Mouse (Mus musculus) kidney, embryonic 14.5 days (tissue): ENCODE data around the gene Elovl6. TPM values are rescaled to one million over a fixed set of nuclear protein-coding genes. Genes with fewer than 3 reads are reported as not detected.

ENCODE experiments used
- ATAC-seq: fragments of 200-750 bp; cut with Nextera tagmentation; 2 replicates; pipeline ENCODE4 v1.8.0; 2017; ENCODE audit warnings: moderate number of reproducible peaks, mild to moderate bottlenecking, moderate TSS enrichment, moderate library complexity; ENCODE audit not compliant: low FRiP score, low TSS enrichment
- H3K27ac ChIP-seq: fragments of 300-500 bp; sonication (generic); 2 replicates; pipeline ENCODE4 v1.5.1; 2014; ENCODE audit warnings: low read depth, mild to moderate bottlenecking, low read length, moderate library complexity, mixed read lengths
- H3K27me3 ChIP-seq: fragments of 300-500 bp; sonication (generic); 2 replicates; pipeline ENCODE4 v1.6.1; 2014; ENCODE audit warnings: mild to moderate bottlenecking, low read length; ENCODE audit not compliant: control insufficient read depth, insufficient read depth
- H3K36me3 ChIP-seq: fragments of 300-500 bp; sonication (generic); 2 replicates; pipeline ENCODE4 v1.6.1; 2014; ENCODE audit warnings: low read length, mixed read lengths; ENCODE audit not compliant: control insufficient read depth, insufficient read depth
- H3K4me1 ChIP-seq: fragments of 300-500 bp; sonication (generic); 2 replicates; pipeline ENCODE4 v1.6.1; 2014; ENCODE audit warnings: low read length, mixed read lengths; ENCODE audit not compliant: control insufficient read depth, insufficient read depth
- H3K4me2 ChIP-seq: fragments of 300-500 bp; sonication (generic); replicated peaks from 2 replicates; pipeline ENCODE4 v1.6.1; 2014; ENCODE audit warnings: low read depth, mild to moderate bottlenecking, low read length
- H3K4me3 ChIP-seq: fragments of 300-500 bp; sonication (generic); 2 replicates; pipeline ENCODE4 v1.5.1; 2014; ENCODE audit warnings: mild to moderate bottlenecking, low read length
- H3K9ac ChIP-seq: fragments of 300-500 bp; sonication (generic); 2 replicates; pipeline ENCODE4 v1.6.1; 2014; ENCODE audit warnings: low read depth, mild to moderate bottlenecking, low read length, moderate library complexity
- H3K9me3 ChIP-seq: fragments of 300-500 bp; sonication (generic); 2 replicates; pipeline ENCODE4 v1.6.1; 2016; ENCODE audit warnings: low read length; ENCODE audit not compliant: control insufficient read depth
- WGBS: fragments of 180-500 bp; shearing (Covaris S2); extraction: QIAGEN DNeasy Blood & Tissue Kit; methylation state at CpG from one replicate; pipeline ENCODE4 v1.1.7; 2014; 5-methylcytosine and 5-hydroxymethylcytosine counted together
- polyA plus RNA-seq: library from polyadenylated mRNA; unstranded; fragments of >200 nt; fragmentation: Nextera tagmentation; extraction: Ambion mirVana; gene quantifications from 2 replicates; pipeline ENCODE4 v1.2.1, GENCODE M21; 2014

Gene Elovl6
- polyA plus RNA-seq, 1 experiment from 2014 or later: 50.4 TPM

DNA sequence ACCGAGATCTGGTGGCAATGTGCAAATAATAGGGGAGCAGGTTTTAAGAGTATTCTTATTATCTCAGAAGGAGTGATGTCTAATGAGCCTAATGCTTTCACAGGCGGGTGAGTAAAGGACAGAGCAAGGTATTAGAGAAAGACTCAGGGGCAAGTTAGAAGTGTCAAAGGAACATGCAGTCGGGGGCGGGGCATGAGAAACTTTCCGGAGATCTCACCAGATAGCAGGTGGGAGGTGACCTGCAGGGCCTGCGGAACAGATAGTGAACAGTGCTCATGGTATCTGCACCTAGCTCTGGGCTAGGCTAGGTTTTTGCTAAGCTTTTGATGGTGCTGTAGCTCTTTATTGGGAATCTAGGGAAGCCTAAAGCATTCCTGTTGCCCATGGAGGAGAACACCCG lies 25.4 kb downstream of the Elovl6 start:
- Histone ChIP-seq H3K4me1 (peaks cover 10% of the 10 kb centered on the region), H3K27me3 (no peaks in the 10 kb centered on the region), H3K4me3 (no peak overlapping the region), H3K27ac (no peak overlapping the region), H3K9ac (no peak overlapping the region), H3K4me2 (no peak overlapping the region), H3K9me3 (no peaks in the 10 kb centered on the region), H3K36me3 (0 out of 2 replicates have a peak, but pooled peaks cover 3% of the 10 kb centered on the region)
- 70% methylated on average over 7 of the region's 7 CpGs for WGBS
- no peak for ATAC-seq

DNA sequence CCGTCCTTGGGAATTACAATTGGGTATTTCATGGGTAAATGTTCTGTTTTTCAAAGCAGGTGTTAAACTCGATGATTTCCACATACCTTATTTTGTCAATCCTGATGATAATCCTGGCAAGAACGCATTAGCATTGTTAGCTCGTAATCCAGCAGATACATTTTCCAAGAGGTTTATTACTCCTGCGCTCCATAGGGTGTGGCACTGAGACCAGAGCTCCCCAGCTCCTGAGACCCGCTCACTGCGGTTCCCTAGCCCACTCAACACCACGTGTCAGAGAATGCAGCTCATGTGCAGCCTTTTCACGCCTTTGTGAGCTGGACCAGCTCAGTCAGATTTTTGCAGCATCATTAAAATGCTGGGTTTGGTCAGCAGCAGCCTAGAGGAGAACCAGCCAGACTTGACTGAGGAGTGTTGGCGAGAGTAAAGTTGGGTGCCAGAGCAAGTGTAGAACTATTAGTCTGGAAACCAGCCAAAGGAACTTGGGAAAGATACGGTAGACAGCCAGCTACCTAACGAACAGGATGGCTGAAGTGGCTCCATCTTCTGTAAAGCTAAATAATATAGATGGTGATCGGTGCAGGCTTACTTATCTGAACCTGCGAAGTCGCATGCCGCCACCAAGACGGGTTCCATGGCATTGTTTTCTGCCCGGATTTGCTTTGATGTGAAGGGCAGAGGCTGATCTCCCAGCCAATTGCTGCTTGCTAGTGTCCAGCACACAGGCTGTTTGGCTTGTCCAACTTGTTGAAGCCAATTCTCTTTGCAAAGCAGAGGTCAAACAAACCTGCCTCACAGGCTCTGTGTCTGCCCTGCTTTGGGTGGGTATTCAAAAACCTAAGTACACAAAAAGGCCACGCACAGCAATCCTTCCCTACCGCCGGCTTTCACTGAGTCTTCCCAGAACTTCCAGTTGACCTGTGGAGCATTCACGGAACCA lies 26.1 kb downstream of the Elovl6 start:
- no peak overlapping the region for H3K4me2 ChIP-seq
- 0 out of 2 replicates have a peak, but pooled peaks have one; percentile 34 for ATAC-seq
- no peak overlapping the region for H3K4me3 ChIP-seq
- H3K27ac ChIP-seq: 0 out of 2 replicates have a peak overlapping the region, but pooled peaks have one; percentile 7
- peaks cover 10% of the 10 kb centered on the region; the same call in 1 of the 2 replicates for H3K4me1 ChIP-seq
- 0 out of 2 replicates have a peak, but pooled peaks cover 3% of the 10 kb centered on the region for H3K36me3 ChIP-seq
- H3K9me3 ChIP-seq: no peaks in the 10 kb centered on the region
- H3K27me3 ChIP-seq: no peaks in the 10 kb centered on the region
- 85% methylated on average over 22 of the region's 22 CpGs for WGBS
- no peak overlapping the region for H3K9ac ChIP-seq

DNA sequence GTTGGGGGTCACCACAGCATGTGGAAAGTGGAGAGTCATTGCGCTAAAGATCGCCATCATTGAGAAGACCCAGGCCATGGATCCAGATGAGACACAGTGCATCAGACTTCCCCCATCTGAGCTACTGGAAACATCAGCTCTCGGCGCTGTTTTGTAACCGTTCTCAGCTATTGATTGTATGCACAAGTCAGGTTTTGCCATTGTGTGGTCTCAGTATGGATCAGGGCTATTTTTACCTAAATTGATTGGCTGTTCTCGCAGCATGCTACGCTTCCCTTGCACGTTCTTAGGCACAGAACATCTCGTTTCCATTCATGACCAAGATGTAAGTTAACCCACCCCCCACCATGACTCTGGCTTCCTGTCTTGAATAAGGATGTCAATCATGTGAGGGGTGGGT lies 27.9 kb downstream of the Elovl6 start:
- Histone ChIP-seq H3K27ac (no peak overlapping the region), H3K9me3 (no peaks in the 10 kb centered on the region), H3K4me3 (no peak overlapping the region), H3K4me2 (no peak overlapping the region), H3K27me3 (no peaks in the 10 kb centered on the region), H3K36me3 (0 out of 2 replicates have a peak, but pooled peaks cover 3% of the 10 kb centered on the region), H3K9ac (no peak overlapping the region), H3K4me1 (peaks cover 10% of the 10 kb centered on the region; the same call in 1 of the 2 replicates)
- 95% methylated on average over 9 of the region's 9 CpGs for WGBS
- ATAC-seq: no peak

DNA sequence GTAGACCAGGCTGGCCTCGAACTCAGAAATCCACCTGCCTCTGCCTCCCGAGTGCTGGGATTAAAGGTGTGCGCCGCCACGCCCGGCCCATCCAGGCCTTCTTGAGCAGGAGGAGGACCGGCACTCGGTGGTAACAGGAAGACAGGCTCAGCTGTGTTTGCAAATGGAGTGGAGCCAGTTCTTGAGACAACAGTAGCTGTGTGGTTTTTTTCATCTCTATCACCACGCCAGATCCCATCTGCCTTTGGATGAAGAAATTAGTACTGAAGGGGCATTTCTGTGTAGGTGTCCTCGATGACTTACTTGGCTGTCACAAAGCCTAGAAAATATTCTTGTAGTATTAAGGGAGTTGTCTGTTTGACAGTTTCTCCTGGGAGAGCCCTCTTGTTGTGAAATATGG lies 28.9 kb downstream of the Elovl6 start:
- no peak for ATAC-seq
- 94% methylated on average over 10 of the region's 10 CpGs for WGBS
- no peak overlapping the region for H3K4me2 ChIP-seq
- no peaks in the 10 kb centered on the region for H3K9me3 ChIP-seq
- H3K27me3 ChIP-seq: no peaks in the 10 kb centered on the region
- H3K36me3 ChIP-seq: 0 out of 2 replicates have a peak, but pooled peaks cover 3% of the 10 kb centered on the region
- no peak overlapping the region for H3K4me3 ChIP-seq
- no peak overlapping the region for H3K27ac ChIP-seq
- peaks cover 10% of the 10 kb centered on the region; the same call in 1 of the 2 replicates for H3K4me1 ChIP-seq
- H3K9ac ChIP-seq: no peak overlapping the region

DNA sequence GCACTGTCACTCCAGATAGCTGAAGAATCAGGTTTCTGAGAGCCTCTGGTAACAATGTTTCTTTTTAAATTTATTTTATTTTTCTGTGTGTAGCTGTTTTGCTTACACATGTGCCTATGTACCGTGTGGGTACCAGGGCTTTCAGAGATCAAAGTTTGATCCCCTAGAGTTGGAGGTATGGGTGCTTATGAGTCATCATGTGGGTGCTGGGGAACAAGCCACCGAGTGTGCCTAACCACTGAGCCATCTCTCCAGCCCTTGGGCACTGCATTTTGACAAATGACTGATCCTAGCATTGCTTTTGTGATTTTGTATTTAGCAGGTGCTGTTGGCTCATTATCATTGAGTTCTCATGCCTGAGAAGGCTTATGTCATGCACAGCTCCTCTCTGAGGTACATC lies 29.7 kb downstream of the Elovl6 start:
- Histone ChIP-seq H3K4me2 (no peak overlapping the region), H3K36me3 (0 out of 2 replicates have a peak, but pooled peaks cover 3% of the 10 kb centered on the region), H3K27ac (no peak overlapping the region), H3K9me3 (no peaks in the 10 kb centered on the region), H3K4me3 (no peak overlapping the region), H3K9ac (no peak overlapping the region), H3K27me3 (no peaks in the 10 kb centered on the region), H3K4me1 (peaks cover 9% of the 10 kb centered on the region; the same call in 1 of the 2 replicates)
- 85% methylated on average over 2 of the region's 2 CpGs for WGBS
- no peak for ATAC-seq

DNA sequence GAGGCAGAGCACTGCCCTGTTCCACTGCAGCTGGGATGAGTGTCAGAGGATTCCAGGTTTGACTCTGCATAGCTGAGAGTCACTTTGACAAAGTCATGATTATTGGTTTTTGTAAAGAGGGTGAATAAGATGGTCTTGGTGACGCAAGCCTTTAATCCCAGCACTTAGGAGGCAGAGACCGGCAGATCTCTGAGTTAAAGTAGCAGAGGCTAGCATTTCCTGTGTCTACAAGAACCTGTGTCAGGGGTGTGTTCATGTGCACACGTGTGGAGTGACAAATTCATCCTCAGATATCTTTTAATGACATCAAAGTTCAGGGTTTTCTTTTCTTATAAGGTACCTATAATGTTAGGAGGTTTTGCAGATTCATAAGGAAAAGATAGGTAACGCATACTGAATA lies 30.3 kb downstream of the Elovl6 start:
- Histone ChIP-seq H3K4me2 (no peak overlapping the region), H3K27ac (no peak overlapping the region), H3K9me3 (no peaks in the 10 kb centered on the region), H3K36me3 (0 out of 2 replicates have a peak, but pooled peaks cover 3% of the 10 kb centered on the region), H3K4me1 (peaks cover 6% of the 10 kb centered on the region; the same call in 1 of the 2 replicates), H3K27me3 (no peaks in the 10 kb centered on the region), H3K4me3 (no peak overlapping the region), H3K9ac (no peak overlapping the region)
- 93% methylated on average over 4 of the region's 4 CpGs for WGBS
- no peak for ATAC-seq

DNA sequence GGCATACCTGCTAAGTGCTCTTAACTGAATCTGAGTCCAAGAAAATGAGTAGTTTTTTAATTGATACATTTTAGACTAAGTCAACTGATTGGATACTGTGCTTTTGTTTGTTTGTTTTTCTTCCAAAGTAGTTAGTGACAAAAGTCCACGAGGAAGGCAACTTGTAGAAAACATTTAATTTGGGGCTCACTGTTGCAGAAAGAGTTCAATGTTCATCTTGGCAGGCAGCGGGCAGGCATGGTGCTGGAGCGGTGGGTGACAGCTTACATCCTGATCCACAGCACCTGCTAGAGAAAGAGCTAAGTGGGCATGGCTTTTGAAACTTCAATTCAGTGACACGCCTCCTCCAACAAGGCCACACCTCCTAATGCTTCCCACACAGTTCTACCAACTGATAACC lies 31.7 kb downstream of the Elovl6 start:
- no peak overlapping the region for H3K4me2 ChIP-seq
- no peaks in the 10 kb centered on the region for H3K27me3 ChIP-seq
- 0 out of 2 replicates have a peak, but pooled peaks cover 3% of the 10 kb centered on the region for H3K36me3 ChIP-seq
- no peak overlapping the region for H3K4me3 ChIP-seq
- WGBS: 84% methylated on average over 4 of the region's 4 CpGs
- no peak for ATAC-seq
- H3K27ac ChIP-seq: no peak overlapping the region
- 0 out of 2 replicates have a peak, but pooled peaks cover 5% of the 10 kb centered on the region for H3K4me1 ChIP-seq
- H3K9ac ChIP-seq: no peak overlapping the region
- no peaks in the 10 kb centered on the region for H3K9me3 ChIP-seq

DNA sequence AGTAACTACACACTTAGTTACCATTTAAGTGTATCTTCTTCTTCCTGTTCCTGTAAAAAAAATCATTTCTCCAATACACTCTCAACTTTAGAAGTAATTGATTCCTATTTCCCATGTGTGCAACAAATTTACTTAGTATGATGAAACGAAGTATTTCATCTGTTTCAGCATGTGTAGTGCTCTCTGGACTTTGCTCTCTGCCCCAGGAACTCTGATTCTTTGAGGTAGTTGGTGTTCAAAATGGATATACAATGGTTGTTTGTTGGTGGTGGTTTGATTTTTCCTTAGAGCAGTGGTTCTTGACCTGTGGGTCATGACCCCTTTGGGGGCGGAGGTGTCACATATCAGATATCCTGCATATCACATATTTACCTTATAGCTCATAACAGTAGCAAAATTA lies 32.7 kb downstream of the Elovl6 start:
- H3K4me1 ChIP-seq: 0 out of 2 replicates have a peak, but pooled peaks cover 5% of the 10 kb centered on the region
- H3K4me3 ChIP-seq: no peak overlapping the region
- no peaks in the 10 kb centered on the region for H3K27me3 ChIP-seq
- 89% methylated on average over 2 of the region's 2 CpGs for WGBS
- no peak for ATAC-seq
- H3K4me2 ChIP-seq: no peak overlapping the region
- H3K36me3 ChIP-seq: no peaks in the 10 kb centered on the region
- no peaks in the 10 kb centered on the region for H3K9me3 ChIP-seq
- H3K27ac ChIP-seq: no peak overlapping the region
- H3K9ac ChIP-seq: no peak overlapping the region

DNA sequence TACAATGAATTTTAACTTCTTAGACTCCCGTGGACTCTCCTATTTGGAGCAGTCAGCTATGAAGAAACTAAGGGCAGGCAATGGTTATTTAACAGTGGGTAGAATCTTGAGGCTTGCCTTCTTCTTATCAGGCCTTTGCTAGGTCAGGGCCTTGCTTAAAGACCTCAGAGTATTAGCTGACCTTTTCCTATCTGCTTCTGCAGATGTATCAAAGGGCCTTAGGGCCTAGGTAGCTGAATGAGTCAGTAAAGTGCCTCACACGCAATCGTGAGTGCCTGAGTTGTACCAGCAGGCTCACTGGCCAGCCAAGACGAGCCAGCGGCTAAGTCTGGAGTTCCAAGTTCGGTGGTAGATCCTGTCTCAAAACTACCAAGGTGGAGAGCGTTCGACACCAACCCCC lies 33.3 kb downstream of the Elovl6 start:
- Histone ChIP-seq H3K4me3 (no peak overlapping the region), H3K27ac (no peak overlapping the region), H3K4me1 (0 out of 2 replicates have a peak, but pooled peaks cover 5% of the 10 kb centered on the region), H3K9me3 (no peaks in the 10 kb centered on the region), H3K36me3 (no peaks in the 10 kb centered on the region), H3K4me2 (no peak overlapping the region), H3K27me3 (no peaks in the 10 kb centered on the region), H3K9ac (no peak overlapping the region)
- no peak for ATAC-seq
- 87% methylated on average over 8 of the region's 8 CpGs for WGBS
